Mouse (Mus musculus): ENCODE data around the gene Nme3. TPM values are rescaled to one million over a fixed set of nuclear protein-coding genes. Genes with fewer than 3 reads are reported as not detected.

The Nme3 gene
- polyA plus RNA-seq, 1 experiment: 45.3 TPM

GRCm38 (mm10) chr17:24892785-24893184, 3.5 kb upstream of the Nme3 start:
- H3K27me3 ChIP-seq (ENCODE audit: control insufficient read depth, insufficient read depth, low read length): no peaks in the 10 kb centered on the region
- peaks cover 19% of the 10 kb centered on the region for H3K36me3 ChIP-seq (ENCODE audit: control insufficient read depth, insufficient read depth, low read length)
- DNase-seq (ENCODE audit: low read depth in 1 of 2, low spot score in 2 of 2): no peak
- no peak overlapping the region for H3K4me3 ChIP-seq (ENCODE audit: extremely low read depth, insufficient read depth, insufficient read length)
- 95% methylated on average over 12 of the region's 12 CpGs for WGBS
- TF ChIP-seq POLR2A (IDR thresholded peaks at IDR 0.05; ENCODE audit: low read depth, low read length) (no peak), CTCF (IDR thresholded peaks at IDR 0.05; ENCODE audit: extremely low read depth, insufficient read depth, insufficient read length, insufficient replicate concordance) (no peak)
- peaks cover 15% of the 10 kb centered on the region for H3K4me1 ChIP-seq (ENCODE audit: control insufficient read depth, insufficient read depth, insufficient read length)
- no peak overlapping the region for H3K27ac ChIP-seq (ENCODE audit: insufficient read depth, low read length)

DNA sequence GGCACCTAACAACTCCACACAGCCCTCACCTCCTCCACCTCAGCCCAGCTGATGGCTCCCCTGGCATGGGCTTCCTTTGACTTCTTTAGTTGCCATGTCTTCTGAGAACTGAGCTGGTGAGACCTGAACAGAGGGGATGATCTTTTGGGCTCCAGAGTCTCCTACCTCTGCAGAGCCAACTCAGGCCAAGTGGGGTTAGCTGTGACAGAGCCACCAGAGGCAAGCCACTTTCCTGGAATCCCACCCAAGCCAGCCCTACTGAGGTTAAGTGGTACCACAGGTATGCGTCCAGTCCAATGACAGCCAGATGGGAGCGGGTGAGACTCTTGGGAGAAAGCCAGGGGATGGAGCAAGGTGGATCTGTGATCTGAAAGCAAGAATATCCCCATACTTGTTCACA, 3.0 kb upstream of the Nme3 start:
- Histone ChIP-seq H3K27ac (ENCODE audit: insufficient read depth, low read length) (no peak overlapping the region), H3K4me3 (ENCODE audit: extremely low read depth, insufficient read depth, insufficient read length) (no peak overlapping the region), H3K27me3 (ENCODE audit: control insufficient read depth, insufficient read depth, low read length) (no peaks in the 10 kb centered on the region), H3K36me3 (ENCODE audit: control insufficient read depth, insufficient read depth, low read length) (peaks cover 19% of the 10 kb centered on the region), H3K4me1 (ENCODE audit: control insufficient read depth, insufficient read depth, insufficient read length) (peaks cover 14% of the 10 kb centered on the region)
- no peak for TF ChIP-seq CTCF (IDR thresholded peaks at IDR 0.05; ENCODE audit: extremely low read depth, insufficient read depth, insufficient read length, insufficient replicate concordance)
- TF ChIP-seq POLR2A (IDR thresholded peaks at IDR 0.05; ENCODE audit: low read depth, low read length): no peak
- WGBS: 91% methylated on average over 2 of the region's 2 CpGs
- DNase-seq (ENCODE audit: low read depth in 1 of 2, low spot score in 2 of 2): no peak

DNA sequence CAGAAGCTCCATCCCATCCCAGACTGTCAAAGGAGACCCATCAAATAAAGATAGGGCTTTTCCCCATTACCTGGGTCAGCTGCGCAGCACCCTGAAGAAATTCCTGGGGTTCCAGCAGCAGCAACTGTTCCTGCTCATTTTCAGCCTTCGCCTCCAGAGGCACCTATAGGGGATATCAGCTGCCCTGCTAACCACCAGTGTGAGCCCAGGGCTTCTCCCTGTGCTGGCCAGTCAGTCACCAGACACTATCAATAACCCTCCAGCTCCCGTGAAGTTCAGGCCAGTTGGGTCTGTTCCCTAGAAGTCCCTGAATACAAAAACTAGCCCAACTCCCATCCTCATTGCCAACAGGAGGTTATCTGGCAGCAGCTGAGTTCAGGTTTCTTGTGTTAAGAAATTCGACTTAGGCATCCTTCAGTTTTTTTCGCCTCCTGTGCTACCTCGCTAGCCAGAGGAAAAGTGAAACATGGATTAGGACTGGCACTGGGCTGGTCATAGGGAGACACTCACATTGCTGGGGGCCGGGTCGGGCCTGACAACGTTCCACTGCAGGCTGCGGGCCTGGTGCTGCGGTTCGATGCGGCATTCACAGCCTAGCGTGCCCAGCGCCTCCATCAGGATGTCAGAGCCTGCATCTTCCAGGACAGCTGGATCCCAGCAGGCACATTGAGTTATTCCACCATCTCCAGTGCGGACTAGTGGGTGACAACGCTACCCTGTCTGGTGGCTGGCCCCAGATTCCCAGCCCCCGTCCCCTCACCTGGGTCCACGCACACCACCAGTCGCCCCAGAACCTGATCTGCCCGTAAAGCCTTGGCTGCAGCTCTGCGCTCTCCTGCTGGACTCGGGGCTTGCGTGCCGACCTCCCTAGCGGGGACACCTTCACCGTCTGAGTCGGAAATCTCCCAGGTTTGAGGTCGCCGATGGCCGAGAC, 2.0 kb upstream of the Nme3 start:
- no peak for TF ChIP-seq POLR2A (IDR thresholded peaks at IDR 0.05; ENCODE audit: low read depth, low read length)
- TF ChIP-seq CTCF (IDR thresholded peaks at IDR 0.05; ENCODE audit: extremely low read depth, insufficient read depth, insufficient read length, insufficient replicate concordance): no peak
- DNase-seq (ENCODE audit: low read depth in 1 of 2, low spot score in 2 of 2): no peak

DNA sequence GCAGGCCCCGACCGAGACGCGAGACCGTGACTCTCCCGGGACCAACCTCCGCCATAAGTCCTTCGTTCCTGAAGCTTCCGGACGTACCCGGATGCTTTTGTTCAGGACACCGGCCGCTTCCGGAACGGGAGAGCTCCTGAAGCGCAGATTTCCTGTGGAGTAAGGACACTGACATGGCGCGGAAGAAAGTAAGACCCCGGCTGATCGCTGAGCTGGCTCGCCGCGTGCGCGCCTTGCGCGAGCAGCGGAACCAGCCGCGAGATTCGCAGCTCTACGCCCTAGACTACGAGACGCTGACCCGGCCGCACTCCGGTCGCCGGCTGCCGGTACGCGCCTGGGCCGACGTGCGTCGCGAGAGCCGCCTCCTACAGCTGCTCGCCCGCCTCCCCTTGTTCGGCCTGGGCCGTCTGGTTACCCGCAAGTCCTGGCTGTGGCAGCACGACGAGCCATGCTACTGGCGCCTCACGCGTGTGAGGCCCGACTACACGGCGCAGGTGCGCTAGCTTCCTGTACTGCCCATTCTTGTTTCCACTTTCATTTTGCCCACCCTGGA, 1.2 kb upstream of the Nme3 start, which contains the start of the genes Eme2 and Mrps34:
Gene Eme2 (minus strand): TSS at position 93 of the 553 bp plus-strand sequence.
Gene Mrps34 (plus strand): TSS at position 122 of the 553 bp plus-strand sequence.
- peak; percentile 27; the same call in 1 of the 2 replicates for TF ChIP-seq POLR2A (IDR thresholded peaks at IDR 0.05; ENCODE audit: low read depth, low read length)
- no peak for TF ChIP-seq CTCF (IDR thresholded peaks at IDR 0.05; ENCODE audit: extremely low read depth, insufficient read depth, insufficient read length, insufficient replicate concordance)
- under 1% methylated on average over 62 of the region's 62 CpGs for WGBS
- H3K36me3 ChIP-seq (ENCODE audit: control insufficient read depth, insufficient read depth, low read length): peaks cover 25% of the 10 kb centered on the region
- peaks cover 14% of the 10 kb centered on the region for H3K4me1 ChIP-seq (ENCODE audit: control insufficient read depth, insufficient read depth, insufficient read length)
- peak within 1 kb of the TSS; percentile 86 for H3K4me3 ChIP-seq (ENCODE audit: extremely low read depth, insufficient read depth, insufficient read length)
- no peaks in the 10 kb centered on the region for H3K27me3 ChIP-seq (ENCODE audit: control insufficient read depth, insufficient read depth, low read length)
- DNase-seq (ENCODE audit: low read depth in 1 of 2, low spot score in 2 of 2): peak; percentile 49 to 54
- peak within 1 kb of the TSS; percentile 91 for H3K27ac ChIP-seq (ENCODE audit: insufficient read depth, low read length)

More for the DNA sequence above, 2.0 kb upstream of the Nme3 start:
- 13% methylated on average over 30 of the region's 31 CpGs for WGBS
- H3K36me3 ChIP-seq (ENCODE audit: control insufficient read depth, insufficient read depth, low read length): peaks cover 19% of the 10 kb centered on the region
- H3K4me3 ChIP-seq (ENCODE audit: extremely low read depth, insufficient read depth, insufficient read length): peak overlapping the region; percentile 86
- peak overlapping the region; percentile 91 for H3K27ac ChIP-seq (ENCODE audit: insufficient read depth, low read length)
- peaks cover 14% of the 10 kb centered on the region for H3K4me1 ChIP-seq (ENCODE audit: control insufficient read depth, insufficient read depth, insufficient read length)
- H3K27me3 ChIP-seq (ENCODE audit: control insufficient read depth, insufficient read depth, low read length): no peaks in the 10 kb centered on the region

DNA sequence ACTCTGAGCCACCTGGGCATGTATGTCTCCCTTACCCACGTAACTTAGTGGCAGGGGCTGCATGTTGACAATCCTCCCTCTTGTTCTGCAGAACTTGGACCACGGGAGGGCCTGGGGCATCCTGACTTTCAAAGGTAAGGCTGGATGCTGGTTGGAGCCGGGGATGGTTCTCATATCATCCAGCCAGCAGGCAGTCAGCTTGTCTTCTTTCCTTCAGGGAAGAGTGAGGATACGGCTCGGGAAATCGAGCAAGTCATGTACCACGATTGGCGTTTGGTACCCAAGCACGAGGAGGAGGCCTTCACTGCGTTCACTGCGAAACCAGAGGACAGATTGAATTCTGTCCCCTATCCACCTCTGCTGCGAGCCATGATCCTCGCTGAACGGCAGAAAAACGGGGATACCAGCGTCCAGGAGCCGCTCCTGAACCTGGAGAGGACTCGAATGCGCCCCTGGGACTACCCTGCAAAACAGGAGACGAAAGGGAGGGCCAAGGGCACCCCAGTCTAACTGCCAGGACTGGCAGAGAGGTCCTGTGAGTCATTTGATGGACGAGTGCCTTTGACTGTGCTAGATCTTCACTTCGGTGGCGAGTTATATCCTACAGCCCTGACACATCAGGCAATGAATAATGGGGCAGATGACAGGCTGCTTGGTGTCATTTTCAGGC, 594 bp upstream of the Nme3 start:
- no peaks in the 10 kb centered on the region for H3K27me3 ChIP-seq (ENCODE audit: control insufficient read depth, insufficient read depth, low read length)
- H3K4me3 ChIP-seq (ENCODE audit: extremely low read depth, insufficient read depth, insufficient read length): peak overlapping the region; percentile 86
- H3K4me1 ChIP-seq (ENCODE audit: control insufficient read depth, insufficient read depth, insufficient read length): peaks cover 14% of the 10 kb centered on the region
- 3% methylated on average over 23 of the region's 23 CpGs for WGBS
- H3K36me3 ChIP-seq (ENCODE audit: control insufficient read depth, insufficient read depth, low read length): peaks cover 28% of the 10 kb centered on the region
- H3K27ac ChIP-seq (ENCODE audit: insufficient read depth, low read length): peak overlapping the region; percentile 91
- no peak for DNase-seq (ENCODE audit: low read depth in 1 of 2, low spot score in 2 of 2)
- TF ChIP-seq CTCF (IDR thresholded peaks at IDR 0.05; ENCODE audit: extremely low read depth, insufficient read depth, insufficient read length, insufficient replicate concordance): no peak
- TF ChIP-seq POLR2A (IDR thresholded peaks at IDR 0.05; ENCODE audit: low read depth, low read length): no peak

DNA sequence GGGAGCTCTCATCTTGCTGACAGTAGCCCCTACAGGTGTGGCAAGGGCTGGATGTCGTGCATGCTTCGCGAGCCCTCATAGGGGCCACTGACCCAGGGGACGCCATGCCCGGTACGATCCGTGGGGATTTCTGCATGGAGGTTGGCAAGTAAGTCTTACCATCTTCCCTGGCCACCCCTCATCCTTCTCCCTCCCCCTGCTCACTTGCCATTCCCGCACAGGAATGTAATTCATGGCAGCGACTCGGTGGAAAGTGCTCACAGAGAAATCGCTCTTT, 631 bp downstream of the Nme3 start:
- DNase-seq (ENCODE audit: low read depth in 1 of 2, low spot score in 2 of 2): no peak
- peak overlapping the region; percentile 86 for H3K4me3 ChIP-seq (ENCODE audit: extremely low read depth, insufficient read depth, insufficient read length)
- H3K4me1 ChIP-seq (ENCODE audit: control insufficient read depth, insufficient read depth, insufficient read length): peaks cover 14% of the 10 kb centered on the region
- H3K27me3 ChIP-seq (ENCODE audit: control insufficient read depth, insufficient read depth, low read length): no peaks in the 10 kb centered on the region
- peak overlapping the region; percentile 59; the same call in 1 of the 2 replicates for H3K27ac ChIP-seq (ENCODE audit: insufficient read depth, low read length)
- TF ChIP-seq CTCF (IDR thresholded peaks at IDR 0.05; ENCODE audit: extremely low read depth, insufficient read depth, insufficient read length, insufficient replicate concordance) (no peak), POLR2A (IDR thresholded peaks at IDR 0.05; ENCODE audit: low read depth, low read length) (no peak)
- 65% methylated on average over 11 of the region's 11 CpGs for WGBS
- peaks cover 34% of the 10 kb centered on the region for H3K36me3 ChIP-seq (ENCODE audit: control insufficient read depth, insufficient read depth, low read length)

Measured in spleen, adult 2 months (tissue).